Mouse (Mus musculus) small intestine, adult 2 months (tissue): ENCODE measurements around the gene Gata1. TPM values are rescaled to one million over a fixed set of nuclear protein-coding genes. Genes with fewer than 3 reads are reported as not detected.

Experiments
- H3K27ac ChIP-seq: fragments of 200-500 bp; 2 replicates; pipeline ENCODE4 v1.5.1; 2012; ENCODE audit warnings: low read depth, low read length, control low read depth, inconsistent platforms; ENCODE audit not compliant: insufficient read depth
- H3K27me3 ChIP-seq: fragments of 200-500 bp; 2 replicates; pipeline ENCODE4 v1.6.1; 2012; ENCODE audit warnings: mild to moderate bottlenecking, moderate library complexity, low read length, inconsistent platforms; ENCODE audit not compliant: control insufficient read depth, insufficient read depth
- H3K36me3 ChIP-seq: fragments of 200-500 bp; 2 replicates; pipeline ENCODE4 v1.6.1; 2012; ENCODE audit warnings: mild to moderate bottlenecking, low read length, control low read depth, inconsistent platforms; ENCODE audit not compliant: control insufficient read depth, insufficient read depth
- H3K4me1 ChIP-seq: fragments of 200-500 bp; 2 replicates; pipeline ENCODE4 v1.6.1; 2012; ENCODE audit warnings: low read length, inconsistent platforms, mixed read lengths; ENCODE audit not compliant: control insufficient read depth, insufficient read depth, insufficient read length
- H3K4me3 ChIP-seq: fragments of 200-500 bp; 2 replicates; pipeline ENCODE4 v1.5.1; 2012; ENCODE audit warnings: low read depth, mild to moderate bottlenecking, control low read depth, inconsistent platforms, low read length, moderate library complexity
- CTCF ChIP-seq: fragments of 200-500 bp; IDR thresholded peaks from 2 replicates; pipeline ENCODE4 v1.5.1; 2012; ENCODE audit warnings: low read depth, mild to moderate bottlenecking, control low read depth, inconsistent platforms, low read length, moderate library complexity, mixed read lengths; ENCODE audit not compliant: insufficient replicate concordance, insufficient read length; ENCODE audit errors: extremely low read depth
- POLR2A ChIP-seq: fragments of 200-500 bp; IDR thresholded peaks from 2 replicates; pipeline ENCODE4 v1.6.1; 2012; ENCODE audit warnings: low read depth, mild to moderate bottlenecking, control low read depth, inconsistent platforms, low read length, moderate library complexity
- WGBS: fragments of 180-500 bp; shearing (Covaris S2); methylation state at CpG from one replicate; pipeline ENCODE4 v1.1.7; 2018; 5-methylcytosine and 5-hydroxymethylcytosine counted together
- polyA plus RNA-seq: library from polyadenylated mRNA; depleted of rRNA; stranded (reverse); fragments of >200 nt; gene quantifications from 2 replicates; pipeline ENCODE4 v1.2.3, GENCODE M21; 2012

The Gata1 gene
- polyA plus RNA-seq, 1 experiment = 0.25 TPM

- 58% methylated on average over 10 of the region's 10 CpGs for WGBS
- TF ChIP-seq CTCF (no peak), POLR2A (no peak)
- H3K27me3 ChIP-seq = no peaks in the 10 kb centered on the region
Observed at GRCm38 (mm10) chrX:7993068-7993735, 15.3 kb upstream of the Gata1 start.

GRCm38 (mm10) chrX:7992379-7993067 is 14.7 kb upstream of the Gata1 start:
- Histone ChIP-seq H3K4me3 (no peak overlapping the region), H3K27ac (no peak overlapping the region), H3K27me3 (no peaks in the 10 kb centered on the region), H3K4me1 (no peaks in the 10 kb centered on the region), H3K36me3 (no peaks in the 10 kb centered on the region)
- TF ChIP-seq POLR2A (no peak), CTCF (no peak)
- WGBS = 43% methylated on average over 8 of the region's 8 CpGs

More at GRCm38 (mm10) chrX:7993068-7993735, 15.3 kb upstream of the Gata1 start:
- H3K27ac ChIP-seq = no peak overlapping the region
- no peaks in the 10 kb centered on the region for H3K4me1 ChIP-seq
- H3K4me3 ChIP-seq = no peak overlapping the region
- H3K36me3 ChIP-seq = no peaks in the 10 kb centered on the region

GRCm38 (mm10) chrX:7981368-7981767 is 3.5 kb upstream of the Gata1 start:
- Histone ChIP-seq H3K27me3 (no peaks in the 10 kb centered on the region), H3K4me1 (no peaks in the 10 kb centered on the region), H3K4me3 (no peak overlapping the region), H3K27ac (peak overlapping the region; percentile 29; the same call in 1 of the 2 replicates), H3K36me3 (no peaks in the 10 kb centered on the region)
- WGBS = 52% methylated on average over 7 of the region's 7 CpGs
- no peak for TF ChIP-seq POLR2A
- TF ChIP-seq CTCF = no peak

- H3K4me3 ChIP-seq = no peak overlapping the region
- no peak overlapping the region for H3K27ac ChIP-seq
- WGBS = 58% methylated on average over 4 of the region's 4 CpGs
- no peaks in the 10 kb centered on the region for H3K36me3 ChIP-seq
- H3K4me1 ChIP-seq = no peaks in the 10 kb centered on the region
- no peak for TF ChIP-seq POLR2A
- no peak for TF ChIP-seq CTCF
- no peaks in the 10 kb centered on the region for H3K27me3 ChIP-seq
Observed at GRCm38 (mm10) chrX:7971292-7971691, 6.6 kb downstream of the Gata1 start.

- TF ChIP-seq POLR2A (no peak), CTCF (no peak)
- no peaks in the 10 kb centered on the region for H3K4me1 ChIP-seq
- no peaks in the 10 kb centered on the region for H3K27me3 ChIP-seq
- no peak overlapping the region for H3K4me3 ChIP-seq
- no peaks in the 10 kb centered on the region for H3K36me3 ChIP-seq
- H3K27ac ChIP-seq = no peak overlapping the region
- 92% methylated on average over 3 of the region's 3 CpGs for WGBS
Observed at GRCm38 (mm10) chrX:7968899-7969298, 9.0 kb downstream of the Gata1 start.

- 66% methylated on average over 8 of the region's 8 CpGs for WGBS
- H3K36me3 ChIP-seq = no peaks in the 10 kb centered on the region
- TF ChIP-seq CTCF (no peak), POLR2A (no peak)
Observed at GRCm38 (mm10) chrX:7968226-7968625, 9.6 kb downstream of the Gata1 start.

GRCm38 (mm10) chrX:7967596-7968201 is 10.2 kb downstream of the Gata1 start:
- no peak overlapping the region for H3K4me3 ChIP-seq
- TF ChIP-seq POLR2A (no peak), CTCF (no peak)
- no peaks in the 10 kb centered on the region for H3K27me3 ChIP-seq
- no peaks in the 10 kb centered on the region for H3K36me3 ChIP-seq
- no peak overlapping the region for H3K27ac ChIP-seq
- no peaks in the 10 kb centered on the region for H3K4me1 ChIP-seq
- WGBS = 71% methylated on average over 7 of the region's 9 CpGs

More at GRCm38 (mm10) chrX:7968226-7968625, 9.6 kb downstream of the Gata1 start:
- Histone ChIP-seq H3K4me1 (no peaks in the 10 kb centered on the region), H3K27me3 (no peaks in the 10 kb centered on the region), H3K27ac (no peak overlapping the region), H3K4me3 (no peak overlapping the region)
